Mouse (Mus musculus) midbrain, embryonic 16.5 days (tissue): ENCODE measurements around the gene Rhpn2. TPM values are rescaled to one million over a fixed set of nuclear protein-coding genes. Genes with fewer than 3 reads are reported as not detected.

Source experiments
- ATAC-seq: fragments of 200-750 bp; cut with Nextera tagmentation; 2 replicates; pipeline ENCODE4 v1.8.0; 2017; ENCODE audit warnings: moderate TSS enrichment
- H3K27ac ChIP-seq: fragments of 300-500 bp; sonication (generic); 2 replicates; pipeline ENCODE4 v1.5.1; 2014; ENCODE audit warnings: mild to moderate bottlenecking, low read length, mixed read lengths
- H3K27me3 ChIP-seq: fragments of 300-500 bp; sonication (generic); 2 replicates; pipeline ENCODE4 v1.6.1; 2014; ENCODE audit warnings: low read depth, low read length, mixed read lengths; ENCODE audit not compliant: control insufficient read depth, insufficient read depth
- H3K36me3 ChIP-seq: fragments of 300-500 bp; sonication (generic); 2 replicates; pipeline ENCODE4 v1.6.1; 2014; ENCODE audit warnings: mild to moderate bottlenecking, low read length, moderate library complexity, mixed read lengths; ENCODE audit not compliant: control insufficient read depth, insufficient read depth
- H3K4me1 ChIP-seq: fragments of 300-500 bp; sonication (generic); 2 replicates; pipeline ENCODE4 v1.6.1; 2014; ENCODE audit warnings: mild to moderate bottlenecking, low read length, mixed read lengths; ENCODE audit not compliant: control insufficient read depth, insufficient read depth
- H3K4me2 ChIP-seq: fragments of 300-500 bp; sonication (generic); 2 replicates; pipeline ENCODE4 v1.6.1; 2014; ENCODE audit warnings: mild to moderate bottlenecking, low read length, mixed read lengths
- H3K4me3 ChIP-seq: fragments of 300-500 bp; sonication (generic); 2 replicates; pipeline ENCODE4 v1.5.1; 2014; ENCODE audit warnings: low read depth, mild to moderate bottlenecking, low read length, moderate library complexity, mixed read lengths
- H3K9ac ChIP-seq: fragments of 300-500 bp; sonication (generic); 2 replicates; pipeline ENCODE4 v1.6.1; 2014; ENCODE audit warnings: low read depth, low read length, mixed read lengths
- H3K9me3 ChIP-seq: fragments of 300-500 bp; sonication (generic); replicated peaks from 2 replicates; pipeline ENCODE4 v1.6.1; 2014; ENCODE audit warnings: mild to moderate bottlenecking, low read length, mixed read lengths; ENCODE audit not compliant: control insufficient read depth, poor library complexity, severe bottlenecking
- WGBS: fragments of 180-500 bp; shearing (Covaris S2); extraction: QIAGEN DNeasy Blood & Tissue Kit; methylation state at CpG from one replicate; pipeline ENCODE4 v1.1.7; 2014; 5-methylcytosine and 5-hydroxymethylcytosine counted together
- polyA plus RNA-seq: library from polyadenylated mRNA; unstranded; fragments of >200 nt; fragmentation: Nextera tagmentation; extraction: Ambion mirVana; gene quantifications from 2 replicates; pipeline ENCODE4 v1.2.1, GENCODE M21; 2015

Rhpn2 gene
- polyA plus RNA-seq, 1 experiment from 2014 or later, result 1.3 TPM

GRCm38 (mm10) chr7:35341282-35341681 lies 7.3 kb downstream of the Rhpn2 start:
- 87% methylated on average over 6 of the region's 6 CpGs for WGBS
- Histone ChIP-seq H3K4me3 (no peak overlapping the region), H3K4me1 (no peaks in the 10 kb centered on the region), H3K36me3 (no peaks in the 10 kb centered on the region), H3K9me3 (no peaks in the 10 kb centered on the region), H3K9ac (no peak overlapping the region), H3K27ac (no peak overlapping the region), H3K27me3 (0 out of 2 replicates have a peak, but pooled peaks cover 3% of the 10 kb centered on the region), H3K4me2 (no peak overlapping the region)
- ATAC-seq, result no peak

GRCm38 (mm10) chr7:35342498-35342897 lies 8.5 kb downstream of the Rhpn2 start:
- ATAC-seq, result no peak
- Histone ChIP-seq H3K36me3 (no peaks in the 10 kb centered on the region), H3K4me3 (no peak overlapping the region), H3K4me2 (no peak overlapping the region), H3K9me3 (no peaks in the 10 kb centered on the region), H3K4me1 (no peaks in the 10 kb centered on the region), H3K27me3 (no peaks in the 10 kb centered on the region), H3K9ac (no peak overlapping the region), H3K27ac (no peak overlapping the region)
- 74% methylated on average over 4 of the region's 4 CpGs for WGBS

GRCm38 (mm10) chr7:35344785-35345330 lies 10.9 kb downstream of the Rhpn2 start:
- H3K36me3 ChIP-seq, result no peaks in the 10 kb centered on the region
- no peaks in the 10 kb centered on the region for H3K27me3 ChIP-seq
- H3K4me3 ChIP-seq, result no peak overlapping the region
- ATAC-seq, result no peak
- 96% methylated on average over 5 of the region's 5 CpGs for WGBS
- H3K4me2 ChIP-seq, result no peak overlapping the region
- no peak overlapping the region for H3K27ac ChIP-seq
- no peak overlapping the region for H3K9ac ChIP-seq
- no peaks in the 10 kb centered on the region for H3K4me1 ChIP-seq
- no peaks in the 10 kb centered on the region for H3K9me3 ChIP-seq

- no peak overlapping the region for H3K4me3 ChIP-seq
- no peaks in the 10 kb centered on the region for H3K27me3 ChIP-seq
- 77% methylated on average over 17 of the region's 18 CpGs for WGBS
- ATAC-seq, result no peak
- H3K9ac ChIP-seq, result no peak overlapping the region
- no peaks in the 10 kb centered on the region for H3K9me3 ChIP-seq
- H3K36me3 ChIP-seq, result no peaks in the 10 kb centered on the region
- H3K4me2 ChIP-seq, result no peak overlapping the region
- H3K4me1 ChIP-seq, result no peaks in the 10 kb centered on the region
- H3K27ac ChIP-seq, result no peak overlapping the region
These were observed 14.1 kb downstream of the Rhpn2 start for GRCm38 (mm10) chr7:35347918-35348700.

- no peaks in the 10 kb centered on the region for H3K9me3 ChIP-seq
- no peak overlapping the region for H3K9ac ChIP-seq
- ATAC-seq, result no peak
- no peaks in the 10 kb centered on the region for H3K27me3 ChIP-seq
- H3K4me3 ChIP-seq, result no peak overlapping the region
- H3K27ac ChIP-seq, result no peak overlapping the region
- H3K36me3 ChIP-seq, result no peaks in the 10 kb centered on the region
- H3K4me2 ChIP-seq, result no peak overlapping the region
- H3K4me1 ChIP-seq, result no peaks in the 10 kb centered on the region
- 85% methylated on average over 4 of the region's 4 CpGs for WGBS
These were observed 15.1 kb downstream of the Rhpn2 start for GRCm38 (mm10) chr7:35349022-35349421.

- Histone ChIP-seq H3K36me3 (no peaks in the 10 kb centered on the region), H3K4me1 (no peaks in the 10 kb centered on the region), H3K4me3 (no peak overlapping the region), H3K27ac (no peak overlapping the region), H3K9me3 (no peaks in the 10 kb centered on the region), H3K27me3 (no peaks in the 10 kb centered on the region), H3K4me2 (no peak overlapping the region), H3K9ac (no peak overlapping the region)
- WGBS, result 93% methylated on average over 8 of the region's 8 CpGs
- no peak for ATAC-seq
These were observed 16.1 kb downstream of the Rhpn2 start for GRCm38 (mm10) chr7:35349886-35350684.

GRCm38 (mm10) chr7:35351155-35351554 lies 17.2 kb downstream of the Rhpn2 start:
- Histone ChIP-seq H3K9ac (no peak overlapping the region), H3K4me3 (no peak overlapping the region), H3K36me3 (no peaks in the 10 kb centered on the region), H3K4me2 (no peak overlapping the region), H3K27me3 (no peaks in the 10 kb centered on the region), H3K9me3 (no peaks in the 10 kb centered on the region), H3K4me1 (no peaks in the 10 kb centered on the region), H3K27ac (no peak overlapping the region)
- ATAC-seq, result no peak
- WGBS, result 92% methylated on average over 3 of the region's 3 CpGs

GRCm38 (mm10) chr7:35353306-35353705 lies 19.3 kb downstream of the Rhpn2 start:
- Histone ChIP-seq H3K36me3 (no peaks in the 10 kb centered on the region), H3K4me1 (no peaks in the 10 kb centered on the region), H3K27ac (no peak overlapping the region), H3K4me3 (no peak overlapping the region), H3K9me3 (no peaks in the 10 kb centered on the region), H3K27me3 (no peaks in the 10 kb centered on the region), H3K4me2 (no peak overlapping the region), H3K9ac (no peak overlapping the region)
- WGBS, result 91% methylated on average over 15 of the region's 15 CpGs
- no peak for ATAC-seq
